Mouse (Mus musculus): ENCODE data around the gene Zfp27. TPM values are rescaled to one million over a fixed set of nuclear protein-coding genes. Genes with fewer than 3 reads are reported as not detected.
A peak's percentile ranks its signal among the peaks of the same experiment; 100 is the strongest.

Gene Zfp27
- polyA plus RNA-seq, 1 experiment from 2014 or later: 12.8 TPM

DNA sequence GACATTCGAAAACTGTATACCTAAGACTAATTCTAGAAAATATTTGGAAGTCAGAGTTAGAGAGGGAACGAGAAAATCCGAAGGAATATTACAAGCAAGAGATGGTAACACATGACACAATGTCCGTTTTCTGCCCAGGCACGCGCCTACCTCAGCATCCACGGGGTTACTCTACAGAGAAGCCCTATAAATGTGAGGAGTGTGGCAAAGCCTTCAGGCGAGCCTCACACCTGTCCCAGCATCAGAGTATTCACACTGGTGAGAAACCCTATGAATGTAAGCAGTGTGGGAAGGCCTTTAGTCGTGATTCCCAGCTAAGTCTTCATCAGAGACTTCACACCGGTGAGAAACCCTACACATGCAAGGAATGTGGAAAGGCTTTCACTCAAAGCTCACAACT, 32.1 kb downstream of the Zfp27 start:
- no peaks in the 10 kb centered on the region for H3K4me1 ChIP-seq (replicated peaks; ENCODE audit: control insufficient read depth, insufficient read depth, low read length)
- H3K27me3 ChIP-seq (ENCODE audit: control insufficient read depth, insufficient read depth, low read length): no peaks in the 10 kb centered on the region
- WGBS: 94% methylated on average over 10 of the region's 10 CpGs
- H3K9me3 ChIP-seq (ENCODE audit: control insufficient read depth, low read length): peaks cover 15% of the 10 kb centered on the region; the same call in 1 of the 2 replicates
- DNase-seq (ENCODE audit: low spot score) (no peak), ATAC-seq (ENCODE audit: low FRiP score) (no peak)
- no peak overlapping the region for H3K4me3 ChIP-seq (ENCODE audit: low read depth, low read length)
- peaks cover 21% of the 10 kb centered on the region for H3K36me3 ChIP-seq (ENCODE audit: control insufficient read depth, insufficient read depth, low read length)
- no peak overlapping the region for H3K4me2 ChIP-seq (replicated peaks; ENCODE audit: low read depth, low read length)
- H3K27ac ChIP-seq (ENCODE audit: low read depth, low read length): no peak overlapping the region
- no peak overlapping the region for H3K9ac ChIP-seq (ENCODE audit: low read depth, low read length)

DNA sequence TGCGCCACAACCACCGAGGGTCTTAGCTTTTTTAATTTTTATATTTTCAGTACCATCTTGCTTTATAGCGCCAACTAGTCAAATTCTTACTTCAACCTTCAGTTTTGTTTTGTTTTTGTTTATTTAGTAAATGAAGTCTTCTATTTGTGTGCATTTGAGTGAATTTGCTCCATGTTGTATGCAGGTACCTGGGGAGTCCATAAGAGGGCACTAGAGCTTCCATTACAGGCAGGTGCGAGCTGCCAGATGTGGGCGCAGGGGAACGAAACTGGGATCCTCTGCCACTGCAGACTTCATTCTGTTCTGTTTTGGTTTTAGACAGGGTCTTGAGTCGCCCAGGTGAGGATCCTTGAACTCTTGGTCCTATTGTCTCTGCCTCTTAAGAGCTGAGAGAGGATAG, 44.7 kb downstream of the Zfp27 start:
- peak; percentile 1 for DNase-seq (ENCODE audit: low spot score)
- H3K9ac ChIP-seq (ENCODE audit: low read depth, low read length): no peak overlapping the region
- 89% methylated on average over 7 of the region's 7 CpGs for WGBS
- H3K36me3 ChIP-seq (ENCODE audit: control insufficient read depth, insufficient read depth, low read length): no peaks in the 10 kb centered on the region
- no peaks in the 10 kb centered on the region for H3K9me3 ChIP-seq (ENCODE audit: control insufficient read depth, low read length)
- no peaks in the 10 kb centered on the region for H3K27me3 ChIP-seq (ENCODE audit: control insufficient read depth, insufficient read depth, low read length)
- ATAC-seq (ENCODE audit: low FRiP score): no peak
- no peak overlapping the region for H3K27ac ChIP-seq (ENCODE audit: low read depth, low read length)
- no peak overlapping the region for H3K4me2 ChIP-seq (replicated peaks; ENCODE audit: low read depth, low read length)
- no peak overlapping the region for H3K4me3 ChIP-seq (ENCODE audit: low read depth, low read length)
- no peaks in the 10 kb centered on the region; the same call in 1 of the 2 replicates for H3K4me1 ChIP-seq (replicated peaks; ENCODE audit: control insufficient read depth, insufficient read depth, low read length)

DNA sequence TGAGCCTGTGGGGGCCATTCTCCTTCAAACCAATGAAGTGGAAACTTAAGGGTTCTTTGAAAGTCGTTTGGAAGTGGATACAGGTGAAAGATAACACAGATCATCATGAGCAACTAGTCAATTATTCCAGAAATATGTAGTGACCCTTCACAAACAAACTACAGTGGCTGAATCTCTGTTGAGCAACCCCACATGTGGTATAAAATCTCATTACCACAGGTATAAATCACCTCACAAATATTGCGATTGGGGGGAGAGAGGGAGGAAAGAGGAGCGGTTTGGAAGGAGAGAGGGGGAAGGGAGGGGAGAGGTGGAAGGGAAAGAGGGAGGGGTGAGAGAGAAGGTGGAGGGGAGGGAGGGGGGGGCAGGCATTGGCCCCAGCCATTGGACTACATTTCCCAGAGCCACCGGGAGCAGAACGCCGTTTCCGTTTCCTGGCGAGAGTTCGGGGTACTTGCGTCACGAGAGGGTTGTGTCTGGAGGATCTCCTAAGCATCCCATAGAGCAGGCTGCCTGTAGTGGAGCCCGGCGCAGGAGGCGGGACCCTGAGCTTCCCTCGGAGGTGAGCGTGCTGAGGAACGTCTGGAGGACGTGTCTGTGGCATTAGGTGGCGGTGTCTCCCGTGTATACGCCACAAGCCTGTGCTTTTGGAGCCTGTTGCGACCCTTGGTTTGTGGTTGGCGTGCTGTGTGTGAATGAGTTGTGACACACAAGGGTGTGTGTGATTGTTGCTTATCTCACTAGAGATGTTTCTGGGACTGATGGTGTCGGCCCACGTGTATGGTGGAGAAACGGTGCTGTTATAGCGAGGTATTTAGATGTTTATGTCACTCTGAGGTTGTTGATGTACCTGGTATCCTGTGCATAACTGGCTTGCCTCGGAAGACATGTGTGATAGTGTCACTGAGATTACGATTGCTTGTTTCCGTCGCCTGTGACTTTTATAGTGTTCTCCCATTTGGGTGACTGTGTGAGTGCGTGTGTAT, 46.5 kb downstream of the Zfp27 start, which contains the start of gene Zfp420:
Gene Zfp420, plus strand, starts transcription at position 448 of the 986 bp plus-strand sequence.
- Histone ChIP-seq H3K4me3 (ENCODE audit: low read depth, low read length) (peak within 1 kb of the TSS; percentile 50), H3K9me3 (ENCODE audit: control insufficient read depth, low read length) (no peaks in the 10 kb centered on the region), H3K36me3 (ENCODE audit: control insufficient read depth, insufficient read depth, low read length) (no peaks in the 10 kb centered on the region), H3K4me1 (replicated peaks; ENCODE audit: control insufficient read depth, insufficient read depth, low read length) (no peaks in the 10 kb centered on the region; the same call in 1 of the 2 replicates), H3K27me3 (ENCODE audit: control insufficient read depth, insufficient read depth, low read length) (no peaks in the 10 kb centered on the region), H3K9ac (ENCODE audit: low read depth, low read length) (peak within 1 kb of the TSS; percentile 60), H3K27ac (ENCODE audit: low read depth, low read length) (0 out of 2 replicates have a peak within 1 kb of the TSS, but pooled peaks have one; percentile 37), H3K4me2 (replicated peaks; ENCODE audit: low read depth, low read length) (peak within 1 kb of the TSS; percentile 54)
- peak; percentile 97 for ATAC-seq (ENCODE audit: low FRiP score)
- WGBS: 9% methylated on average over 31 of the region's 32 CpGs
- peak; percentile 86 for DNase-seq (ENCODE audit: low spot score)

- Histone ChIP-seq H3K9me3 (ENCODE audit: control insufficient read depth, low read length) (no peaks in the 10 kb centered on the region), H3K36me3 (ENCODE audit: control insufficient read depth, insufficient read depth, low read length) (no peaks in the 10 kb centered on the region), H3K27ac (ENCODE audit: low read depth, low read length) (no peak within 1 kb of the TSS), H3K4me1 (replicated peaks; ENCODE audit: control insufficient read depth, insufficient read depth, low read length) (no peaks in the 10 kb centered on the region), H3K4me3 (ENCODE audit: low read depth, low read length) (peak within 1 kb of the TSS; percentile 53), H3K4me2 (replicated peaks; ENCODE audit: low read depth, low read length) (peak within 1 kb of the TSS; percentile 69), H3K27me3 (ENCODE audit: control insufficient read depth, insufficient read depth, low read length) (no peaks in the 10 kb centered on the region), H3K9ac (ENCODE audit: low read depth, low read length) (peak within 1 kb of the TSS; percentile 70)
- 2% methylated on average over 21 of the region's 21 CpGs for WGBS
- ATAC-seq (ENCODE audit: low FRiP score) (peak; percentile 98), DNase-seq (ENCODE audit: low spot score) (peak; percentile 95)
Observed at GRCm38 (mm10) chr7:29853219-29853842, 53.0 kb downstream of the Zfp27 start, which contains the start of gene Zfp940. Gene Zfp940, minus strand, starts transcription at chr7:29853669.

GRCm38 (mm10) chr7:29852831-29853218, 53.5 kb downstream of the Zfp27 start:
- H3K27me3 ChIP-seq (ENCODE audit: control insufficient read depth, insufficient read depth, low read length): no peaks in the 10 kb centered on the region
- peak; percentile 16 for DNase-seq (ENCODE audit: low spot score)
- 64% methylated on average over 9 of the region's 9 CpGs for WGBS
- H3K4me1 ChIP-seq (replicated peaks; ENCODE audit: control insufficient read depth, insufficient read depth, low read length): no peaks in the 10 kb centered on the region
- no peaks in the 10 kb centered on the region for H3K9me3 ChIP-seq (ENCODE audit: control insufficient read depth, low read length)
- no peak overlapping the region for H3K27ac ChIP-seq (ENCODE audit: low read depth, low read length)
- peak; percentile 11; the same call in 1 of the 2 replicates for ATAC-seq (ENCODE audit: low FRiP score)
- peak overlapping the region; percentile 70 for H3K9ac ChIP-seq (ENCODE audit: low read depth, low read length)
- H3K36me3 ChIP-seq (ENCODE audit: control insufficient read depth, insufficient read depth, low read length): no peaks in the 10 kb centered on the region
- peak overlapping the region; percentile 53 for H3K4me3 ChIP-seq (ENCODE audit: low read depth, low read length)
- peak overlapping the region; percentile 69 for H3K4me2 ChIP-seq (replicated peaks; ENCODE audit: low read depth, low read length)

DNA sequence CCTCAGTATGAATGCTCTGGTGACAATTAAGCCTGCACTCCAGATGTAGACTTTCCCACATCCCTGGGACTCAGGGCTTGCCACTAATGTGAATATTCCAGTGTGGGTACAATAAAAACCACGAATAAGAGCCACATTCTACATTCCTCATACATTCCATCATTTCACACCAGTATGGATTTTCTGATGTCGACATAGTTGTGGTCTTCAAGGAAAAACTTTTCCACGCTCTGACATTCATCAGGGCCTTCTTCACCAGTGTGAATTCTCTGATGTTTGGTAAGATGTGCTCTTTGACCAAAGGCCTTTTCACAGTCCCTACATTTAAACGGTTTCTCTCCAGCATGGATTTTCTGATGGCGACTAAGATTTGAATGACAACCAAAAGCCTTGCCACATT, 61.8 kb downstream of the Zfp27 start:
- ATAC-seq (ENCODE audit: low FRiP score): no peak
- H3K9ac ChIP-seq (ENCODE audit: low read depth, low read length): no peak overlapping the region
- no peak overlapping the region for H3K4me3 ChIP-seq (ENCODE audit: low read depth, low read length)
- H3K27ac ChIP-seq (ENCODE audit: low read depth, low read length): no peak overlapping the region
- no peaks in the 10 kb centered on the region; the same call in 1 of the 2 replicates for H3K36me3 ChIP-seq (ENCODE audit: control insufficient read depth, insufficient read depth, low read length)
- no peaks in the 10 kb centered on the region for H3K27me3 ChIP-seq (ENCODE audit: control insufficient read depth, insufficient read depth, low read length)
- H3K9me3 ChIP-seq (ENCODE audit: control insufficient read depth, low read length): no peaks in the 10 kb centered on the region
- 93% methylated on average over 5 of the region's 5 CpGs for WGBS
- H3K4me1 ChIP-seq (replicated peaks; ENCODE audit: control insufficient read depth, insufficient read depth, low read length): no peaks in the 10 kb centered on the region
- no peak overlapping the region for H3K4me2 ChIP-seq (replicated peaks; ENCODE audit: low read depth, low read length)
- no peak for DNase-seq (ENCODE audit: low spot score)

Other genes starting within 250 kb of the Zfp27 start
- not detected in 2 replicates for gene Catsperg2, start 179.5 kb downstream of the Zfp27 start, polyA plus RNA-seq (2014; fragmentation: Nextera tagmentation; extraction: Ambion mirVana)
- 17.9 and 19.1 TPM in 2 replicates for gene Zfp84, start 138.0 kb downstream of the Zfp27 start, polyA plus RNA-seq (2014; fragmentation: Nextera tagmentation; extraction: Ambion mirVana)
- gene Zfp30, start 122.6 kb downstream of the Zfp27 start, polyA plus RNA-seq (2014; fragmentation: Nextera tagmentation; extraction: Ambion mirVana): 8.2 and 8.5 TPM in 2 replicates
- gene Zfp790, start 90.5 kb downstream of the Zfp27 start, polyA plus RNA-seq (2014; fragmentation: Nextera tagmentation; extraction: Ambion mirVana): 19.7 and 24.7 TPM in 2 replicates
- gene Zfp940, start 52.9 kb downstream of the Zfp27 start, polyA plus RNA-seq (2014; fragmentation: Nextera tagmentation; extraction: Ambion mirVana): 10.7 and 12.4 TPM in 2 replicates
- gene Zfp420, start 46.6 kb downstream of the Zfp27 start, polyA plus RNA-seq (2014; fragmentation: Nextera tagmentation; extraction: Ambion mirVana): 11.7 and 13.5 TPM in 2 replicates
- gene Zfp383, start 1.7 kb upstream of the Zfp27 start, polyA plus RNA-seq (2014; fragmentation: Nextera tagmentation; extraction: Ambion mirVana): 8.2 and 8.8 TPM in 2 replicates
- 12.5 and 13.7 TPM in 2 replicates for gene Zfp74, start 47.5 kb upstream of the Zfp27 start, polyA plus RNA-seq (2014; fragmentation: Nextera tagmentation; extraction: Ambion mirVana)
- gene Zfp568, start 77.4 kb upstream of the Zfp27 start, polyA plus RNA-seq (2014; fragmentation: Nextera tagmentation; extraction: Ambion mirVana): 15.0 and 18.0 TPM in 2 replicates
- 5.6 and 7.6 TPM in 2 replicates for gene Zfp14, start 144.8 kb upstream of the Zfp27 start, polyA plus RNA-seq (2014; fragmentation: Nextera tagmentation; extraction: Ambion mirVana)
- gene Zfp82, start 166.3 kb upstream of the Zfp27 start, polyA plus RNA-seq (2014; fragmentation: Nextera tagmentation; extraction: Ambion mirVana): 8.3 and 8.6 TPM in 2 replicates
- gene Gm26920, start 183.8 kb upstream of the Zfp27 start, polyA plus RNA-seq (2014; fragmentation: Nextera tagmentation; extraction: Ambion mirVana): 0.89 and 1.7 TPM in 2 replicates
- 14.6 and 15.6 TPM in 2 replicates for gene Zfp566, start 184.0 kb upstream of the Zfp27 start, polyA plus RNA-seq (2014; fragmentation: Nextera tagmentation; extraction: Ambion mirVana)
- 128 and 132 TPM in 2 replicates for gene Zfp260, start 188.2 kb upstream of the Zfp27 start, polyA plus RNA-seq (2014; fragmentation: Nextera tagmentation; extraction: Ambion mirVana)
- gene Zfp382, start 215.4 kb upstream of the Zfp27 start, polyA plus RNA-seq (2014; fragmentation: Nextera tagmentation; extraction: Ambion mirVana): 5.8 and 7.6 TPM in 2 replicates

All from hindbrain, embryonic 11.5 days (tissue).